Mouse (Mus musculus): ENCODE measurements around the gene Rhox6. TPM values are rescaled to one million over a fixed set of nuclear protein-coding genes. Genes with fewer than 3 reads are reported as not detected.
"Not testable (repeated sequence)": the region's sequence is repeated elsewhere in the genome, so short reads cannot be mapped to it uniquely, and the experiment has no call there.

Gene Rhox6
- polyA plus RNA-seq (2016; fragmentation: Nextera tagmentation; extraction: Ambion mirVana), result not detected in 2 replicates

GRCm38 (mm10) chrX:37826610-37827009, at the start of gene Rhox6:
TSS of gene Rhox6 (plus strand) at chrX:37826910.
- H3K4me3 ChIP-seq; H3K27ac ChIP-seq; H3K9me3 ChIP-seq; H3K36me3 ChIP-seq; H3K27me3 ChIP-seq (ENCODE audit: insufficient read depth, poor library complexity, severe bottlenecking); DNase-seq (ENCODE audit: low spot score); H3K4me1 ChIP-seq: not testable (repeated sequence)
- WGBS, result 80% methylated on average over 4 of the region's 12 CpGs

DNA sequence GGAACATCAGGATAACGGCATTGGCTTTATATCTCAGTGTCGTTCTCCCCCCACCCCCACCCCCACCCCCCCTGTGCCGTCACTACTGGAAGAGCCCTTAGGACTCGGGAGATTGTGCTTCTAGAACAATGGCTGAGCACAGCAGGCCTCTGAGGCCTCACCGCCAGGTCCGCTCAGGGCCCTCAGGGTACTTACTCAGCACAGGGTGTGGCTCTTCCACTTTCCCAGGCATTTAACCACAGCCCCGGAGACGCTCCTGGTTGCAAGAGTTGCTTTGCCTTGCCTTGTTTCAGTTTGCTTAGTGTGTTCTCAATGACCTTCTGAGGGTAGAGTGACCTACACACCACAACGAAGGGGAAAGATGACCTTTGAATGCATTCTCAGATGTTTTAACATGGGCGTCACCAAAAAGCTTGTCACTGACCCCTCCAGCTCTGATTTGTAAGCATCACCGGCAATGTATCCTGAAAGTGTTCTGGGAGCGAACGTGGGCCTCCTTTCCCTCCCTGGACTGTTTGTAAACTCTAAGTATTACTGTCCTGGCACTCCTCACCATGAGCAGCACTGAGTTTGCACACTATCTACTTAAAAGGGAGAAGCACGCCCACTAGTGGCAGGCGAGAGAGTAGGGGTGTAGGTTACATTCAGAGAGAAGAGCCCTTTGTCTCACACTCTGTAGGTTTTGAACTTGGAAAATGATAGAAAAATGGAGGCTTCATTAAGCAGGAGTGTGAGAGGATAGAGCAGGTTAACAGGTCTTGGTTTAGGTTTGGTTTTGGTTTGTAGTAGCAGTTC, 19.2 kb upstream of the Rhox6 start:
- H3K36me3 ChIP-seq, result no peaks in the 10 kb centered on the region
- WGBS, result 78% methylated on average over 15 of the region's 15 CpGs
- DNase-seq (ENCODE audit: low spot score), result no peak
- H3K27me3 ChIP-seq (ENCODE audit: insufficient read depth, poor library complexity, severe bottlenecking), result no peaks in the 10 kb centered on the region
- H3K27ac ChIP-seq, result no peak overlapping the region
- H3K9me3 ChIP-seq, result no peaks in the 10 kb centered on the region
- H3K4me3 ChIP-seq, result no peak overlapping the region
- no peaks in the 10 kb centered on the region for H3K4me1 ChIP-seq

- no peak for DNase-seq (ENCODE audit: low spot score)
- Histone ChIP-seq H3K27ac (no peak overlapping the region), H3K4me3 (no peak overlapping the region), H3K36me3 (no peaks in the 10 kb centered on the region), H3K27me3 (ENCODE audit: insufficient read depth, poor library complexity, severe bottlenecking) (no peaks in the 10 kb centered on the region), H3K9me3 (no peaks in the 10 kb centered on the region), H3K4me1 (no peaks in the 10 kb centered on the region)
- WGBS, result 71% methylated on average over 2 of the region's 2 CpGs
These were observed 17.3 kb upstream of the Rhox6 start for GRCm38 (mm10) chrX:37809396-37809795.

DNA sequence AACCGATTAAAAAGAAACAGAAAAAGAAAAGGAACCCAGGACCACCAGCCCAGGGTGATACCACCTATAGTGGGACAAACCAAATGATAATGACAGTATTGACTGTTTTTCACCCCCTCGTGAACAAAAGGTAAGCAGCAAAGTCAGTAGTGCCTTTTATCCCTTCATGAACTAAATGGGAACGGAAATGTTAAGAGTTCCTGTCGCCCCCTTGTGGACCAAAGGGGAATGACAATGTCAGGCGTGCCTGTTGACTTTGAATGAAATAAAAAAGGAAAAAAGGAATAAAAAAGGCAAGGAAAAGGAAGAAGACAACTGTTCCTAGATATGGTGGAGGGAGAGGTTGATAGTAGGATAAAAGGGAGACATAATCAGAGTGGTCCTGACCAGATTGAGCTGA, 15.5 kb upstream of the Rhox6 start:
- DNase-seq (ENCODE audit: low spot score), result no peak
- no peak overlapping the region for H3K27ac ChIP-seq
- H3K27me3 ChIP-seq (ENCODE audit: insufficient read depth, poor library complexity, severe bottlenecking), result no peaks in the 10 kb centered on the region
- H3K4me3 ChIP-seq, result no peak overlapping the region
- 32% methylated on average over 5 of the region's 5 CpGs for WGBS
- no peaks in the 10 kb centered on the region for H3K4me1 ChIP-seq
- no peaks in the 10 kb centered on the region for H3K9me3 ChIP-seq
- H3K36me3 ChIP-seq, result no peaks in the 10 kb centered on the region

GRCm38 (mm10) chrX:37815665-37816064, 11.0 kb upstream of the Rhox6 start:
- H3K27ac ChIP-seq, result no peak overlapping the region
- no peaks in the 10 kb centered on the region for H3K4me1 ChIP-seq
- no peaks in the 10 kb centered on the region for H3K36me3 ChIP-seq
- DNase-seq (ENCODE audit: low spot score), result no peak
- 70% methylated on average over 10 of the region's 10 CpGs for WGBS
- no peaks in the 10 kb centered on the region for H3K9me3 ChIP-seq
- H3K27me3 ChIP-seq (ENCODE audit: insufficient read depth, poor library complexity, severe bottlenecking), result no peaks in the 10 kb centered on the region
- no peak overlapping the region for H3K4me3 ChIP-seq

GRCm38 (mm10) chrX:37831386-37831785, 4.7 kb downstream of the Rhox6 start, which contains the start of gene Rhox7a:
TSS of gene Rhox7a (plus strand) at chrX:37831686.
- H3K27ac ChIP-seq; H3K4me3 ChIP-seq; H3K27me3 ChIP-seq (ENCODE audit: insufficient read depth, poor library complexity, severe bottlenecking); H3K4me1 ChIP-seq; H3K36me3 ChIP-seq; H3K9me3 ChIP-seq; DNase-seq (ENCODE audit: low spot score): not testable (repeated sequence)
- WGBS, result 62% methylated on average over 8 of the region's 8 CpGs

- Histone ChIP-seq H3K4me3 (no peak overlapping the region), H3K27me3 (ENCODE audit: insufficient read depth, poor library complexity, severe bottlenecking) (no peaks in the 10 kb centered on the region), H3K27ac (no peak overlapping the region), H3K36me3 (no peaks in the 10 kb centered on the region), H3K9me3 (no peaks in the 10 kb centered on the region), H3K4me1 (no peaks in the 10 kb centered on the region)
- DNase-seq (ENCODE audit: low spot score), result no peak
- 98% methylated on average over 2 of the region's 2 CpGs for WGBS
These were observed 44.9 kb downstream of the Rhox6 start for GRCm38 (mm10) chrX:37871641-37872040.

- no peak for DNase-seq (ENCODE audit: low spot score)
- Histone ChIP-seq H3K9me3 (no peaks in the 10 kb centered on the region), H3K27me3 (ENCODE audit: insufficient read depth, poor library complexity, severe bottlenecking) (no peaks in the 10 kb centered on the region), H3K4me1 (no peaks in the 10 kb centered on the region), H3K27ac (no peak within 1 kb of the TSS), H3K4me3 (no peak within 1 kb of the TSS), H3K36me3 (no peaks in the 10 kb centered on the region)
- WGBS, result 75% methylated on average over 4 of the region's 4 CpGs
These were observed 52.1 kb downstream of the Rhox6 start, which contains the start of gene Rhox8 for GRCm38 (mm10) chrX:37878844-37879243. TSS of gene Rhox8 (minus strand) at chrX:37878944.

Other genes with a start within 250 kb of the Rhox6 start
- not detected in 2 replicates for gene Rhox3f, start 245.9 kb upstream of the Rhox6 start, polyA plus RNA-seq (2016; fragmentation: Nextera tagmentation; extraction: Ambion mirVana)
- not detected in 2 replicates for gene Rhox4f, start 219.2 kb upstream of the Rhox6 start, polyA plus RNA-seq (2016; fragmentation: Nextera tagmentation; extraction: Ambion mirVana)
- not detected in 2 replicates for gene Rhox3g, start 198.3 kb upstream of the Rhox6 start, polyA plus RNA-seq (2016; fragmentation: Nextera tagmentation; extraction: Ambion mirVana)
- not detected in 2 replicates for gene Rhox2g, start 183.4 kb upstream of the Rhox6 start, polyA plus RNA-seq (2016; fragmentation: Nextera tagmentation; extraction: Ambion mirVana)
- not detected in 2 replicates for gene Rhox4g, start 175.6 kb upstream of the Rhox6 start, polyA plus RNA-seq (2016; fragmentation: Nextera tagmentation; extraction: Ambion mirVana)
- not detected in 2 replicates for gene Rhox3h, start 158.1 kb upstream of the Rhox6 start, polyA plus RNA-seq (2016; fragmentation: Nextera tagmentation; extraction: Ambion mirVana)
- not detected in 2 replicates for gene Rhox2h, start 153.6 kb upstream of the Rhox6 start, polyA plus RNA-seq (2016; fragmentation: Nextera tagmentation; extraction: Ambion mirVana)
- 14.2 and 15.1 TPM in 2 replicates for gene Rhox5, start 22.1 kb upstream of the Rhox6 start, polyA plus RNA-seq (2016; fragmentation: Nextera tagmentation; extraction: Ambion mirVana)
- gene Rhox7a, start 4.8 kb downstream of the Rhox6 start, polyA plus RNA-seq (2016; fragmentation: Nextera tagmentation; extraction: Ambion mirVana), result not detected in 2 replicates
- gene Rhox8, start 52.0 kb downstream of the Rhox6 start, polyA plus RNA-seq (2016; fragmentation: Nextera tagmentation; extraction: Ambion mirVana), result not detected in 2 replicates
- gene Rhox7b, start 70.3 kb downstream of the Rhox6 start, polyA plus RNA-seq (2016; fragmentation: Nextera tagmentation; extraction: Ambion mirVana), result not detected in 2 replicates
- not detected in 2 replicates for gene Rhox9, start 74.9 kb downstream of the Rhox6 start, polyA plus RNA-seq (2016; fragmentation: Nextera tagmentation; extraction: Ambion mirVana)
- gene Btg1-ps1, start 191.9 kb downstream of the Rhox6 start, polyA plus RNA-seq (2016; fragmentation: Nextera tagmentation; extraction: Ambion mirVana), result not detected in 2 replicates
- not detected in 2 replicates for gene Btg1-ps2, start 216.2 kb downstream of the Rhox6 start, polyA plus RNA-seq (2016; fragmentation: Nextera tagmentation; extraction: Ambion mirVana)
- gene Rhox10, start 239.6 kb downstream of the Rhox6 start, polyA plus RNA-seq (2016; fragmentation: Nextera tagmentation; extraction: Ambion mirVana), result not detected in 2 replicates

Measured in heart, embryonic 10.5 days (tissue).